Mouse (Mus musculus) kidney, adult 2 months (tissue): ENCODE data around the gene Cpa5.

Source experiments
- CTCF ChIP-seq: fragments of 200-500 bp; conservative IDR thresholded peaks from 2 replicates; pipeline ENCODE4 v1.5.1; 2011; ENCODE audit warnings: low read depth, mild to moderate bottlenecking, control low read depth, low read length, moderate library complexity, mixed read lengths; ENCODE audit not compliant: insufficient read depth, insufficient read length
- POLR2A ChIP-seq: fragments of 200-500 bp; IDR thresholded peaks from one replicate; pipeline ENCODE4 v1.6.1; 2011; ENCODE audit warnings: low read depth, low read length, control low read depth

- TF ChIP-seq CTCF (no peak), POLR2A (no peak)
Measured at GRCm38 (mm10) chr6:30591851-30592404, 18.9 kb upstream of the Cpa5 start.
